Mouse (Mus musculus) C2C12 (cell line): ENCODE results near the gene Prkg1. TPM values are rescaled to one million over a fixed set of nuclear protein-coding genes. Genes with fewer than 3 reads are reported as not detected.
A peak's percentile ranks its signal among the peaks of the same experiment; 100 is the strongest.

Experiments
- H3K27me3 ChIP-seq: one replicate; pipeline ENCODE4 v1.6.1; 2011; ENCODE audit not compliant: control insufficient read depth, insufficient read depth, insufficient read length
- H3K36me3 ChIP-seq: one replicate; pipeline ENCODE4 v1.6.1; 2011; ENCODE audit not compliant: control insufficient read depth, insufficient read depth
- H3K4me3 ChIP-seq: one replicate; pipeline ENCODE4 v1.5.1; 2011; ENCODE audit warnings: mild to moderate bottlenecking, control low read depth; ENCODE audit not compliant: poor library complexity, insufficient read depth, severe bottlenecking
- H3K79me2 ChIP-seq: one replicate; pipeline ENCODE4 v1.6.1; 2011; ENCODE audit not compliant: control insufficient read depth, insufficient read depth
- H3K79me3 ChIP-seq: one replicate; pipeline ENCODE4 v1.6.1; 2011; ENCODE audit warnings: low read depth, control low read depth
- H3ac ChIP-seq: one replicate; pipeline ENCODE3; 2011; ENCODE audit warnings: low read depth; ENCODE audit not compliant: control insufficient read depth, insufficient read length
- CEBPB ChIP-seq: IDR thresholded peaks from one replicate; pipeline ENCODE4 v1.6.1; 2011; ENCODE audit warnings: low read depth, mild to moderate bottlenecking, control low read depth, moderate library complexity
- CTCF ChIP-seq: IDR thresholded peaks from one replicate; pipeline ENCODE4 v1.5.1; 2011; ENCODE audit not compliant: control insufficient read depth, insufficient read depth, insufficient read length
- FOSL1 ChIP-seq: IDR thresholded peaks from one replicate; pipeline ENCODE4 v1.8.0; 2011; ENCODE audit warnings: mild to moderate bottlenecking, low read length; ENCODE audit not compliant: poor library complexity, insufficient read depth, severe bottlenecking
- MAX ChIP-seq: IDR thresholded peaks from one replicate; pipeline ENCODE4 v1.6.1; 2011; ENCODE audit warnings: mild to moderate bottlenecking, control low read depth
- MYOD1 ChIP-seq: IDR thresholded peaks from one replicate; pipeline ENCODE4 v1.6.1; 2011; ENCODE audit warnings: low read depth; ENCODE audit not compliant: control insufficient read depth, insufficient read length
- MYOG ChIP-seq: IDR thresholded peaks from one replicate; pipeline ENCODE4 v1.6.1; 2011; ENCODE audit not compliant: control insufficient read depth, insufficient read length; ENCODE audit errors: extremely low read depth
- USF1 ChIP-seq: IDR thresholded peaks from one replicate; pipeline ENCODE4 v1.6.1; 2011; ENCODE audit warnings: low read depth, mild to moderate bottlenecking, control low read depth, moderate library complexity
- polyA plus RNA-seq: library from polyadenylated mRNA; unstranded; fragments of >200 nt; fragmentation: generic; extraction: Trizol; gene quantifications from one replicate; pipeline ENCODE4 v1.2.1, GENCODE M21; 2012; ENCODE audit warnings: missing spikeins

The Prkg1 gene
- polyA plus RNA-seq, 1 experiment, result 0.47 TPM

DNA sequence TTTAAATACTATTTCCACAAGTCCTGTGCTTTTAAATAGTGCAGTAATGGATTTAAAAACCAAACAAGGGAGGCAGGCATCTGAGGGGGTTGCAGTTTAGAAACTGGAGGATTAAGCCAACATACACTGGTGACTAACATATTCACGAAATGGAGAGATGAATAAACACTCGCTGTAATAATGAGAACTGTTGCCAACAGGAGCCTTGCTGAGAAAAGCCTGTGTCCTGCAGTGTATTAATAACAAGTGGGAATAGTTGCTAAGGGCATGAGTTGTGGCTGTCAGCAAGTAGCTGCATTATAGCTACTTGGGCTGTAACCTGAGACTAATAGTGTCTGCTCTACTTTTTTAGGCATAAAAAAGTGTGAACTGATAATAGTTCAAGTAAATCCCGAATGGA, 480.3 kb downstream of the Prkg1 start:
- Histone ChIP-seq H3K79me2 (no peaks in the 10 kb centered on the region), H3K27me3 (no peaks in the 10 kb centered on the region), H3K79me3 (no peaks in the 10 kb centered on the region), H3K4me3 (no peak overlapping the region), H3K36me3 (no peaks in the 10 kb centered on the region), H3ac (no peak overlapping the region)
- TF ChIP-seq FOSL1, result no peak

DNA sequence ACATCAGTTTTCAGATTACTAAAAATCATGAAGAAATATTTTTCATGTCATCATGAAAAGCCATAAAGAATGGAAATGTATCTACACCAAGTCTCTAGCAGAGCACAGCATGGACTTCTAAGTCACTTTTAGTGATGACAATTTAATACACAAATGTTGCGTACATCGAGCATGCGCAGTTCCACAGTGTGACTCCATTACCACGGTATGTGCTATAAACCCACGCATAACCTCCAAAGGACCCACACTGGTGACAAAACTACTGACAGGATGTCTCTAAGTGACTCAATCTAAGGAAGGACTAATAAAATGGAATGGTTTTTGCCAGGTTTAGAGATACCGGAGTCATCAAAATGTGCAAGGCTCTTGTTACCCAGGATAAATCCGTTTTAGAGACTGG, 480.7 kb downstream of the Prkg1 start:
- Histone ChIP-seq H3K27me3 (no peaks in the 10 kb centered on the region), H3ac (no peak overlapping the region), H3K79me2 (no peaks in the 10 kb centered on the region), H3K79me3 (no peaks in the 10 kb centered on the region), H3K36me3 (no peaks in the 10 kb centered on the region), H3K4me3 (no peak overlapping the region)
- TF ChIP-seq FOSL1, result no peak
- TF ChIP-seq MYOD1, result no peak
- TF ChIP-seq CEBPB, result no peak
- TF ChIP-seq MAX, result no peak
- no peak for TF ChIP-seq USF1
- no peak for TF ChIP-seq CTCF
- TF ChIP-seq MYOG, result no peak

DNA sequence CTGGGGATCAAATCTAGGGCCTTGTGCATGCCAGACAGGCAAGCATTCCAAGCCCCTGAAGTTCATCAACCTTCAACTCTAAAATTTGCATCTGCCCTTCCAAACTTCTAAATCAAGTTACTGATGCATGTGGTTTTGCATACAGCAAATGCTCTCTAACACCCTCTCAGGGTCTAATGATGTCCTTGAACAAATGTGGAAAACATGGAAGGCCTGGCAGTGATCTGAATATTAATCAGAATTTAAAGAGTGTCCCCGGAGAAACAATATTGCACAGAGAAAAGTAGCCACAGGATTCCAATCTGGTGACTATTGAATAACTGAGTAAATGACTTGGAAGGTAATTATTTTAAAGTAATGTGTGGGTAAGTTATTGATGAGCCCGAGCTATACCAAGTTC, 481.2 kb downstream of the Prkg1 start:
- H3ac ChIP-seq, result no peak overlapping the region
- no peaks in the 10 kb centered on the region for H3K27me3 ChIP-seq
- TF ChIP-seq MYOD1 (no peak), USF1 (no peak), MAX (no peak), CTCF (no peak), MYOG (no peak), FOSL1 (no peak), CEBPB (no peak)
- H3K79me3 ChIP-seq, result no peaks in the 10 kb centered on the region
- H3K36me3 ChIP-seq, result no peaks in the 10 kb centered on the region
- no peaks in the 10 kb centered on the region for H3K79me2 ChIP-seq
- H3K4me3 ChIP-seq, result no peak overlapping the region

DNA sequence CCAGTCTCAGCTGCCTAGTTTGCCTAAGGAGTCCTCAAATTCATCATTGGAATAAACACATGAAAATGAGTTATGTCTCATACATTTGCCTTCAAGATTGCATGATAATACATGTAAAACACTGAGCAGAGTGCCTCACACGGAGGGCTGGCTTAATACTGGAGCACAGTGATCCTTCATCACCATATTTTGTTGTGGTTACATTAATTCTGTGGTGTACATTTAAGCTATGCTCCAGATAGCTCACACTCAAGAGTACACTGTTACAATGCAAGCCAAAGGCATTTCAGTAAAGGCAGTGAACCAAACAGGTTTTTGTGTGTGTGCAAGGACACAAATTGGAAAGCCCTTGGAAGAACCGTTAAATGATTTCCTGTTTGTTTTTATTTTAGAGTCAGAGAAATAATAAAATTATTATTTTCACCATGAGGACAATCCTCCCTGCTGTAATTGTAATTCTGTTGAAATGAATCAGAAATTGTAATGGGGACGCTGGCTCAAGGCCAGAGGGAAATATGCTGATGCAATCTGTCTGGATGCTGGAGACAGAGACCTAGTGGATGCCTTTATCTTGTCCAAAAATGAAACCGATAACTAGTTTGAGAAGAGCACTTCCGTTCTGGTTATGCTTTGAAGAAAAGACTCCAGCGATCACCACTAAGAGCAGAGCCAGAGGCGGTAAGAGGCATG, 484.9 kb downstream of the Prkg1 start:
- Histone ChIP-seq H3K27me3 (no peaks in the 10 kb centered on the region), H3K79me2 (no peaks in the 10 kb centered on the region), H3K4me3 (no peak overlapping the region), H3ac (no peak overlapping the region), H3K79me3 (no peaks in the 10 kb centered on the region), H3K36me3 (no peaks in the 10 kb centered on the region)
- no peak for TF ChIP-seq CEBPB
- no peak for TF ChIP-seq CTCF
- no peak for TF ChIP-seq MAX
- no peak for TF ChIP-seq MYOD1
- TF ChIP-seq MYOG, result no peak
- TF ChIP-seq USF1, result no peak
- TF ChIP-seq FOSL1, result no peak

DNA sequence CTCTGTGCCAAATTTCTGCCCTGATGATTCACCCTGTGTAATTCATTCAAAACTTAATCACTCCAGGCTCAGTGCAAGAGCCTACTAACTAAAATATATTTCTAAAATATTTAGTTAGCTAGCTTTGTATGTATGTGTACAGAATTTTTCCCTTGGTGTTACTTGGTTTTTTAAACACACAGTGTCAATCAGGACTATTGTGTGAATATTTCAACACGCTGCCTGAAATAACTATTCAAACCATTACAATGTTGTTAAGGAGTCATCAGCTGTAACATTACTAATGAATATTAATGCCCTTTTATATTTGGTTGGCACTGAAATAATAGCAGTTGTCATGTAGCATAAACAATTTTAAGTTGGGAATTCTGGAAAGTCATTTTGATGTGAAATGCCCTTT, 502.4 kb downstream of the Prkg1 start:
- Histone ChIP-seq H3K79me2 (no peaks in the 10 kb centered on the region), H3K79me3 (no peaks in the 10 kb centered on the region), H3K27me3 (no peaks in the 10 kb centered on the region), H3K4me3 (no peak overlapping the region), H3ac (no peak overlapping the region), H3K36me3 (no peaks in the 10 kb centered on the region)
- TF ChIP-seq USF1, result no peak
- no peak for TF ChIP-seq CEBPB
- no peak for TF ChIP-seq MYOD1
- no peak for TF ChIP-seq MAX
- no peak for TF ChIP-seq CTCF

DNA sequence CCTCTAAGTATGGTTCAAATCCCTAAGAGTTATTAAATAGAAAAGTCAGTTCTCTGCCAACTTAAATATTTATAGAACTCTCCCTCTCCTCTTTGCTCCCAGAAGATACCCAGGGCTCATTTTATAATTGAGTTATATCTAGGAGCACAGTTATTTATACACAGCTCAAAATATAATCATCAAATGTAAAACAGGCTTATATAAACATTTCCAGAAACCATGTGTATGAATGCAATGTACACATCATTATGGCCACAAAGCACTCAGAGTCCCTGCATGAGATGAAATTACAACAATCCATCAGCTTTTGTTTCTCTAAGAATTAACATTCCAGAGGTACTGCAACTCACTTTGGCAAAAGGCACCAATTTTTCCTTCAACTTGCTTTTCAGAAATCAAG, 504.3 kb downstream of the Prkg1 start:
- Histone ChIP-seq H3K79me3 (no peaks in the 10 kb centered on the region), H3K36me3 (no peaks in the 10 kb centered on the region), H3K4me3 (no peak overlapping the region), H3K27me3 (no peaks in the 10 kb centered on the region), H3ac (no peak overlapping the region), H3K79me2 (no peaks in the 10 kb centered on the region)
- TF ChIP-seq MAX (no peak), MYOG (no peak), CTCF (no peak), USF1 (no peak)

DNA sequence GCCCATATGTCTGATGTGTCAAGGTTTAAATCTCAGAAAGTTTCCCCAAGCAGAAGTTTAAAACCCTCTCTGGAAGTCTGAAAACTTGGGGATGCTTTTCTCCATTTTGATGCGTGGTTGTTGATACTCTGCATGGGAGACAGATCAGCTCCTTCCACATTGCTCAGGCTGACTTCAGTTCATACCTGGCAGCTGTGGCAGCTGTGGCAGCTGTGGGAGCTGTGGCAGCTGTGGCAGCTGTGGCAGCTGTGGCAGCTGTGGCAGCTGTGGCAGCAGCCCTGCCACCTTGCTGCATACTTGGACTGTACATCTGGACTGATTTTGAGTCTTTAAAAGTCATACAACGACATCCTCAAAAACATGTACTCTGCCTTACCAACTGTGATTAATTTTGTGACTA, 509.1 kb downstream of the Prkg1 start:
- no peaks in the 10 kb centered on the region for H3K79me2 ChIP-seq
- no peak overlapping the region for H3ac ChIP-seq
- no peak overlapping the region for H3K4me3 ChIP-seq
- no peaks in the 10 kb centered on the region for H3K27me3 ChIP-seq
- H3K36me3 ChIP-seq, result no peaks in the 10 kb centered on the region
- TF ChIP-seq USF1 (no peak), MYOD1 (peak; percentile 65)
- H3K79me3 ChIP-seq, result no peaks in the 10 kb centered on the region
